Mouse (Mus musculus) MEL (cell line): ENCODE measurements around the gene Asb1. TPM values are rescaled to one million over a fixed set of nuclear protein-coding genes. Genes with fewer than 3 reads are reported as not detected.

Experiments used
- DNase-seq: peaks from one replicate; pipeline ENCODE4 v3.0.0; 2011; ENCODE audit warnings: low read depth, low spot score
- H3K27ac ChIP-seq: 2 replicates; pipeline ENCODE4 v1.5.1; 2012; ENCODE audit warnings: low read depth, mild to moderate bottlenecking, control low read depth, low read length, moderate library complexity; ENCODE audit not compliant: control insufficient read depth
- H3K27me3 ChIP-seq, 2 experiments: fragments of 150-350 bp in 1 of 2; sonication (generic) in 1 of 2; 2 replicates each; pipeline ENCODE4 v1.6.1; 2012; ENCODE audit warnings: low read length in 2 of 2, mild to moderate bottlenecking in 2 of 2, improper control_type of control experiment in 1 of 2, moderate library complexity in 1 of 2; ENCODE audit not compliant: insufficient read depth in 2 of 2, control insufficient read depth in 1 of 2
- H3K36me3 ChIP-seq, 2 experiments: 2 replicates each; pipeline ENCODE4 v1.6.1; 2012 to 2014; ENCODE audit warnings: low read length in 2 of 2, improper control_type of control experiment in 1 of 2, inconsistent platforms in 1 of 2, mild to moderate bottlenecking in 1 of 2; ENCODE audit not compliant: insufficient read depth in 2 of 2, control insufficient read depth in 1 of 2
- H3K4me1 ChIP-seq, 2 experiments: fragments of 150-350 bp in 1 of 2; sonication (generic) in 1 of 2; 2 replicates each; pipeline ENCODE4 v1.6.1; 2012; ENCODE audit warnings: low read length in 2 of 2, improper control_type of control experiment in 1 of 2, mild to moderate bottlenecking in 1 of 2; ENCODE audit not compliant: insufficient read depth in 2 of 2, control insufficient read depth in 1 of 2
- H3K4me3 ChIP-seq, 2 experiments: fragments of 150-350 bp in 1 of 2; sonication (generic) in 1 of 2; 2 replicates each; pipeline ENCODE4 v1.5.1; 2012; ENCODE audit warnings: low read depth in 2 of 2, low read length in 2 of 2, mild to moderate bottlenecking in 2 of 2, moderate library complexity in 2 of 2, control low read depth in 1 of 2, improper control_type of control experiment in 1 of 2; ENCODE audit not compliant: control insufficient read depth in 1 of 2, insufficient read depth in 1 of 2
- H3K79me2 ChIP-seq: 2 replicates; pipeline ENCODE4 v1.6.1; 2012; ENCODE audit warnings: mild to moderate bottlenecking, low read length, moderate library complexity; ENCODE audit not compliant: control insufficient read depth, poor library complexity, insufficient read depth
- H3K9ac ChIP-seq: 2 replicates; pipeline ENCODE4 v1.6.1; 2012; ENCODE audit warnings: low read depth, mild to moderate bottlenecking, control low read depth, low read length, moderate library complexity; ENCODE audit not compliant: control insufficient read depth, poor library complexity, severe bottlenecking
- H3K9me3 ChIP-seq: fragments of 150-350 bp; sonication (generic); replicated peaks from 2 replicates; pipeline ENCODE4 v1.6.1; 2012; ENCODE audit warnings: mild to moderate bottlenecking, low read length, improper control_type of control experiment, moderate library complexity; ENCODE audit not compliant: insufficient read depth
- BHLHE40 ChIP-seq: IDR thresholded peaks from 2 replicates; pipeline ENCODE4 v1.6.1; 2012; ENCODE audit warnings: low read depth, mild to moderate bottlenecking, inconsistent platforms, low read length, improper control_type of control experiment, borderline replicate concordance
- CHD1 ChIP-seq: IDR thresholded peaks from 2 replicates; pipeline ENCODE4 v1.6.1; 2012; ENCODE audit warnings: low read depth, mild to moderate bottlenecking, inconsistent platforms, low read length, improper control_type of control experiment
- CHD2 ChIP-seq: IDR thresholded peaks from 2 replicates; pipeline ENCODE4 v1.6.1; 2011; ENCODE audit warnings: low read length, improper control_type of control experiment
- CTCF ChIP-seq, 3 experiments: IDR thresholded peaks in 2 of 3; conservative IDR thresholded peaks in 1 of 3; 2 replicates each; pipeline ENCODE4 v1.5.1; 2011 to 2012; ENCODE audit warnings: low read length in 3 of 3, low read depth in 2 of 3, mild to moderate bottlenecking in 2 of 3, improper control_type of control experiment in 1 of 3, inconsistent platforms in 1 of 3, mixed read lengths in 1 of 3, moderate library complexity in 1 of 3; ENCODE audit not compliant: control insufficient read depth in 1 of 3, insufficient read depth in 1 of 3, poor library complexity in 1 of 3, severe bottlenecking in 1 of 3
- E2F4 ChIP-seq: IDR thresholded peaks from 2 replicates; pipeline ENCODE4 v1.6.1; 2011; ENCODE audit warnings: low read depth, low read length, improper control_type of control experiment, borderline replicate concordance
- EP300 ChIP-seq, 2 experiments: IDR thresholded peaks; 2 replicates each; pipeline ENCODE4 v1.6.1; 2011; ENCODE audit warnings: improper control_type of control experiment in 2 of 2, low read length in 2 of 2, low read depth in 1 of 2, mild to moderate bottlenecking in 1 of 2
- ETS1 ChIP-seq: IDR thresholded peaks from 2 replicates; pipeline ENCODE4 v1.6.1; 2012; ENCODE audit warnings: low read depth, mild to moderate bottlenecking, inconsistent platforms, low read length, improper control_type of control experiment, moderate library complexity
- GABPA ChIP-seq: IDR thresholded peaks from 2 replicates; pipeline ENCODE4 v1.6.1; 2012; ENCODE audit warnings: low read depth, mild to moderate bottlenecking, inconsistent platforms, low read length, improper control_type of control experiment, moderate library complexity
- GATA1 ChIP-seq: IDR thresholded peaks from 2 replicates; pipeline ENCODE4 v1.6.1; 2011; ENCODE audit warnings: low read depth, low read length, improper control_type of control experiment
- HCFC1 ChIP-seq: IDR thresholded peaks from 2 replicates; pipeline ENCODE4 v1.6.1; 2012; ENCODE audit warnings: low read depth, mild to moderate bottlenecking, inconsistent platforms, low read length, improper control_type of control experiment, moderate library complexity
- JUND ChIP-seq: IDR thresholded peaks from 2 replicates; pipeline ENCODE4 v1.6.1; 2011; ENCODE audit warnings: low read depth, mild to moderate bottlenecking, improper control_type of control experiment, low read length
- KAT2A ChIP-seq: conservative IDR thresholded peaks from 2 replicates; pipeline ENCODE4 v1.6.1; 2012; ENCODE audit warnings: low read depth, low read length, improper control_type of control experiment, inconsistent platforms
- MAFK ChIP-seq: IDR thresholded peaks from 2 replicates; pipeline ENCODE4 v1.6.1; 2011; ENCODE audit warnings: low read depth, mild to moderate bottlenecking, low read length, improper control_type of control experiment, borderline replicate concordance
- MAX ChIP-seq: IDR thresholded peaks from 2 replicates; pipeline ENCODE4 v1.6.1; 2011; ENCODE audit warnings: low read length, improper control_type of control experiment
- MAZ ChIP-seq: IDR thresholded peaks from 2 replicates; pipeline ENCODE4 v1.6.1; 2012; ENCODE audit warnings: low read depth, mild to moderate bottlenecking, inconsistent platforms, low read length, improper control_type of control experiment
- MEF2A ChIP-seq: IDR thresholded peaks from 2 replicates; pipeline ENCODE4 v1.6.1; 2014; ENCODE audit warnings: low read depth, mild to moderate bottlenecking, inconsistent platforms, low read length, improper control_type of control experiment; ENCODE audit not compliant: poor library complexity, insufficient replicate concordance, severe bottlenecking; ENCODE audit errors: extremely low read depth
- MXI1 ChIP-seq: IDR thresholded peaks from 2 replicates; pipeline ENCODE4 v1.6.1; 2011; ENCODE audit warnings: mild to moderate bottlenecking, low read depth, low read length, improper control_type of control experiment
- MYB ChIP-seq: IDR thresholded peaks from 2 replicates; pipeline ENCODE4 v1.6.1; 2011; ENCODE audit warnings: mild to moderate bottlenecking, low read depth, low read length, improper control_type of control experiment
- MYC ChIP-seq: IDR thresholded peaks from 2 replicates; pipeline ENCODE4 v1.6.1; 2011; ENCODE audit warnings: low read depth, mild to moderate bottlenecking, low read length, improper control_type of control experiment, moderate library complexity
- NELFE ChIP-seq: IDR thresholded peaks from 2 replicates; pipeline ENCODE4 v1.6.1; 2011; ENCODE audit warnings: low read depth, low read length, improper control_type of control experiment
- NRF1 ChIP-seq: IDR thresholded peaks from 2 replicates; pipeline ENCODE4 v1.6.1; 2014; ENCODE audit warnings: low read depth, mild to moderate bottlenecking, inconsistent platforms, low read length, improper control_type of control experiment, moderate library complexity; ENCODE audit not compliant: poor library complexity, insufficient read depth, severe bottlenecking
- POLR2A ChIP-seq, 2 experiments: IDR thresholded peaks; 2 replicates each; pipeline ENCODE4 v1.6.1; 2011 to 2012; ENCODE audit warnings: low read length in 2 of 2, mild to moderate bottlenecking in 2 of 2, control low read depth in 1 of 2, improper control_type of control experiment in 1 of 2, low read depth in 1 of 2, moderate library complexity in 1 of 2; ENCODE audit not compliant: control insufficient read depth in 1 of 2, insufficient read depth in 1 of 2, poor library complexity in 1 of 2
- POLR2AphosphoS5 ChIP-seq: IDR thresholded peaks from 2 replicates; pipeline ENCODE4 v1.6.1; 2012; ENCODE audit warnings: low read depth, borderline replicate concordance, mild to moderate bottlenecking, inconsistent platforms, low read length, moderate library complexity, mixed read lengths
- RAD21 ChIP-seq: IDR thresholded peaks from 2 replicates; pipeline ENCODE4 v1.6.1; 2011; ENCODE audit warnings: mild to moderate bottlenecking, low read depth, low read length, improper control_type of control experiment
- RCOR1 ChIP-seq: IDR thresholded peaks from 2 replicates; pipeline ENCODE4 v1.6.1; 2012; ENCODE audit warnings: low read depth, mild to moderate bottlenecking, inconsistent platforms, low read length, improper control_type of control experiment
- SIN3A ChIP-seq: IDR thresholded peaks from 2 replicates; pipeline ENCODE4 v1.6.1; 2012; ENCODE audit warnings: low read length, improper control_type of control experiment, inconsistent platforms
- SMC3 ChIP-seq: IDR thresholded peaks from 2 replicates; pipeline ENCODE4 v1.6.1; 2011; ENCODE audit warnings: low read depth, low read length, improper control_type of control experiment
- TAL1 ChIP-seq: IDR thresholded peaks from 2 replicates; pipeline ENCODE4 v1.6.1; 2012; ENCODE audit warnings: mild to moderate bottlenecking, inconsistent platforms, low read length, moderate library complexity, mixed read lengths
- TBP ChIP-seq: IDR thresholded peaks from 2 replicates; pipeline ENCODE4 v1.8.0; 2011; ENCODE audit warnings: low read depth, low read length, improper control_type of control experiment
- TCF12 ChIP-seq: IDR thresholded peaks from 2 replicates; pipeline ENCODE4 v1.6.1; 2014; ENCODE audit warnings: low read depth, mild to moderate bottlenecking, inconsistent platforms, low read length, improper control_type of control experiment, moderate library complexity
- UBTF ChIP-seq: IDR thresholded peaks from 2 replicates; pipeline ENCODE4 v1.6.1; 2012; ENCODE audit warnings: low read depth, mild to moderate bottlenecking, inconsistent platforms, low read length, improper control_type of control experiment, moderate library complexity, borderline replicate concordance; ENCODE audit not compliant: insufficient read depth
- USF1 ChIP-seq: IDR thresholded peaks from 2 replicates; pipeline ENCODE4 v1.6.1; 2014; ENCODE audit warnings: low read depth, mild to moderate bottlenecking, inconsistent platforms, low read length, improper control_type of control experiment, moderate library complexity
- USF2 ChIP-seq, 2 experiments: IDR thresholded peaks; 2 replicates each; pipeline ENCODE4 v1.6.1; 2011 to 2012; ENCODE audit warnings: improper control_type of control experiment in 2 of 2, low read length in 2 of 2, borderline replicate concordance in 1 of 2, inconsistent platforms in 1 of 2, low read depth in 1 of 2, mild to moderate bottlenecking in 1 of 2; ENCODE audit not compliant: insufficient read depth in 1 of 2
- ZKSCAN1 ChIP-seq: IDR thresholded peaks from 2 replicates; pipeline ENCODE4 v1.6.1; 2012; ENCODE audit warnings: low read depth, mild to moderate bottlenecking, inconsistent platforms, low read length, improper control_type of control experiment, moderate library complexity
- ZMIZ1 ChIP-seq: IDR thresholded peaks from 2 replicates; pipeline ENCODE4 v1.6.1; 2012; ENCODE audit warnings: low read depth, mild to moderate bottlenecking, inconsistent platforms, low read length, improper control_type of control experiment, moderate library complexity
- ZNF384 ChIP-seq: IDR thresholded peaks from 2 replicates; pipeline ENCODE4 v1.6.1; 2012; ENCODE audit warnings: low read depth, mild to moderate bottlenecking, inconsistent platforms, low read length, improper control_type of control experiment
- polyA plus RNA-seq, 2 experiments: library from polyadenylated mRNA; stranded (reverse) in 1 of 2; unstranded in 1 of 2; fragments of >175 nt in 1 of 2; fragments of >200 nt in 1 of 2; gene quantifications; 2 replicates each; pipeline versions ENCODE4 v1.2.1 to v1.2.4; 2012; ENCODE audit warnings: low replicate concordance in 2 of 2, low read depth in 1 of 2; ENCODE audit not compliant: insufficient read length in 2 of 2, insufficient read depth in 1 of 2, missing spikeins in 1 of 2
- total RNA-seq: library from RNA; depleted of rRNA; stranded (reverse); fragments of 300-350 nt; gene quantifications from 2 replicates; pipeline ENCODE4 v1.2.3, GENCODE M21; 2012

The Asb1 gene
- total and polyA plus RNA-seq, 3 experiments: 37.9 to 41.3 TPM; not detected in 1

- Histone ChIP-seq H3K79me2 (peaks cover 20% of the 10 kb centered on the region), H3K4me1 (peaks cover 21 to 44% of the 10 kb centered on the region in 2 experiments), H3K4me3 (peak overlapping the region; percentile 33 to 93), H3K36me3 (peaks cover 0 to 40% of the 10 kb centered on the region in 2 experiments; a peak in 2 of 4 replicates), H3K9me3 (no peaks in the 10 kb centered on the region), H3K9ac (peak overlapping the region; percentile 77), H3K27me3 (no peaks in the 10 kb centered on the region), H3K27ac (peak overlapping the region; percentile 90)
- peak; percentile 83 for DNase-seq
- TF ChIP-seq RCOR1 (no peak), MAZ (no peak), KAT2A (no peak), TBP (peak; percentile 78), RAD21 (peak; percentile 4; the same call in 1 of the 2 replicates), GABPA (no peak), HCFC1 (no peak), BHLHE40 (no peak), ETS1 (no peak), SMC3 (no peak), TAL1 (no peak), NRF1 (peak; percentile 61), CHD1 (no peak), TCF12 (no peak), MAX (no peak), ZNF384 (no peak), MAFK (no peak), JUND (no peak), POLR2AphosphoS5 (no peak), MYC (no peak), ZMIZ1 (peak; percentile 96), UBTF (no peak), CTCF (IDR thresholded peaks at IDR 0.05 in 2 of 3, conservative IDR thresholded peaks at IDR 0.05 in 1 of 3; ENCODE audit: control insufficient read depth in 1 of 3, insufficient read depth in 1 of 3, low read depth in 2 of 3, low read length in 3 of 3, poor library complexity in 1 of 3, severe bottlenecking in 1 of 3) (peak in 1 of 3 experiments; percentile 26; a peak in 1 of 6 replicates), EP300 (IDR thresholded peaks at IDR 0.05; ENCODE audit: low read depth in 1 of 2, low read length in 2 of 2) (no peak), POLR2A (IDR thresholded peaks at IDR 0.05; ENCODE audit: control insufficient read depth in 1 of 2, insufficient read depth in 1 of 2, low read depth in 1 of 2, low read length in 2 of 2, poor library complexity in 1 of 2) (peak; percentile 50 to 70; a peak in 2 of 4 replicates), GATA1 (no peak), USF1 (no peak), USF2 (IDR thresholded peaks at IDR 0.05; ENCODE audit: borderline replicate concordance in 1 of 2, insufficient read depth in 1 of 2, low read depth in 1 of 2, low read length in 2 of 2) (no peak), MEF2A (no peak), E2F4 (no peak), SIN3A (no peak; the same call in 1 of the 2 replicates), MXI1 (no peak), CHD2 (no peak), ZKSCAN1 (no peak), MYB (no peak), NELFE (peak; percentile 45; the same call in 1 of the 2 replicates)
Measured at GRCm38 (mm10) chr1:91537786-91538569, 2.4 kb upstream of the Asb1 start.
